Mouse (Mus musculus): ENCODE measurements around the gene Xrcc1. TPM values are rescaled to one million over a fixed set of nuclear protein-coding genes. Genes with fewer than 3 reads are reported as not detected.

Gene Xrcc1
- total and polyA plus RNA-seq, 3 experiments: 81.7 to 148 (median 136) TPM

GRCm38 (mm10) chr7:24506476-24506837, 39.6 kb upstream of the Xrcc1 start:
- Histone ChIP-seq H3K79me2 (replicated peaks; ENCODE audit: control insufficient read depth, extremely low read depth, insufficient read depth, poor library complexity, severe bottlenecking) (0 out of 2 replicates have a peak, but pooled peaks cover 2% of the 10 kb centered on the region), H3K4me3 (replicated peaks in 1 of 3; ENCODE audit: low read depth in 2 of 3, low read length in 2 of 3, poor library complexity in 1 of 3) (peak overlapping the region; percentile 75 to 88 (median 76)), H3K36me3 (replicated peaks in 1 of 2; ENCODE audit: control insufficient read depth in 1 of 2, insufficient read depth in 1 of 2, low read length in 1 of 2) (peaks cover 0 to 10% of the 10 kb centered on the region in 2 experiments), H3K27ac (ENCODE audit: insufficient read depth, low read depth) (peak overlapping the region; percentile 10; the same call in 1 of the 2 replicates), H3K9me3 (replicated peaks; ENCODE audit: low read length) (no peaks in the 10 kb centered on the region), H3K4me1 (ENCODE audit: control insufficient read depth in 1 of 2, insufficient read depth in 2 of 2) (peaks cover 0 to 25% of the 10 kb centered on the region in 2 experiments; a peak in 2 of 4 replicates), H3K27me3 (replicated peaks) (peaks cover 2% of the 10 kb centered on the region), H3K9ac (ENCODE audit: insufficient read depth, low read depth) (peak overlapping the region; percentile 66), H3K4me2 (ENCODE audit: insufficient read depth, low read depth, poor library complexity, severe bottlenecking) (peak overlapping the region; percentile 70)
- dilution Hi-C loops (cut with MboI; ENCODE audit: extremely low pct_ligation_motif_present, extremely low pct_unique_long_range_greater_than_20kb, low sequenced_read_pairs) (no loop called here), in situ Hi-C loops (cut with MboI; ENCODE audit: low pct_ligation_motif_present, low pct_unique_long_range_greater_than_20kb, low sequenced_read_pairs) (no loop called here)
- DNase-seq (ENCODE audit: extremely low read depth): no peak
- TF ChIP-seq POLR2A (IDR thresholded peaks at IDR 0.05; ENCODE audit: low read depth, low read length) (no peak), ETS1 (conservative IDR thresholded peaks at IDR 0.05; ENCODE audit: low read depth, low read length) (no peak), ZC3H11A (IDR thresholded peaks at IDR 0.05; ENCODE audit: low read depth, low read length) (no peak), ELF1 (IDR thresholded peaks at IDR 0.05; ENCODE audit: low read depth, low read length) (no peak), USF2 (conservative IDR thresholded peaks at IDR 0.05; ENCODE audit: low read depth, low read length) (no peak), CHD1 (IDR thresholded peaks at IDR 0.05; ENCODE audit: low read depth, low read length) (no peak), MAZ (IDR thresholded peaks at IDR 0.05; ENCODE audit: low read depth, low read length) (no peak), MXI1 (IDR thresholded peaks at IDR 0.05; ENCODE audit: low read depth, low read length) (no peak), NELFE (IDR thresholded peaks at IDR 0.05; ENCODE audit: low read depth, low read length) (no peak), EP300 (IDR thresholded peaks at IDR 0.05; ENCODE audit: low read length) (no peak), TCF12 (IDR thresholded peaks at IDR 0.05; ENCODE audit: low read depth, low read length) (no peak), RCOR1 (conservative IDR thresholded peaks at IDR 0.05; ENCODE audit: low read depth, low read length) (no peak), E2F4 (IDR thresholded peaks at IDR 0.05; ENCODE audit: insufficient replicate concordance, low read depth, low read length) (no peak), RAD21 (IDR thresholded peaks at IDR 0.05; ENCODE audit: low read depth, low read length) (no peak), JUN (IDR thresholded peaks at IDR 0.05; ENCODE audit: insufficient read depth, low read depth, low read length) (no peak), HCFC1 (IDR thresholded peaks at IDR 0.05; ENCODE audit: low read depth, low read length) (no peak), ZKSCAN1 (IDR thresholded peaks at IDR 0.05; ENCODE audit: borderline replicate concordance, low read depth, low read length) (no peak), NRF1 (IDR thresholded peaks at IDR 0.05; ENCODE audit: low read depth, low read length) (no peak), ZMIZ1 (IDR thresholded peaks at IDR 0.05; ENCODE audit: low read depth, low read length) (no peak), UBTF (IDR thresholded peaks at IDR 0.05; ENCODE audit: low read depth, low read length) (no peak)
